Mouse (Mus musculus) right cerebral cortex, postnatal 36 days (tissue): Measurements from ENCODE around the gene Tmc2.

Experiments used
- DNase-seq, 2 experiments: peaks; one replicate each; pipeline ENCODE4 v3.0.0; 2022; ENCODE audit warnings: low spot score in 2 of 2, mixed read lengths in 1 of 2

Gene Tmc2

GRCm38 (mm10) chr2:130296134-130296745 is 101.2 kb downstream of the Tmc2 start:
- no peak for DNase-seq

DNA sequence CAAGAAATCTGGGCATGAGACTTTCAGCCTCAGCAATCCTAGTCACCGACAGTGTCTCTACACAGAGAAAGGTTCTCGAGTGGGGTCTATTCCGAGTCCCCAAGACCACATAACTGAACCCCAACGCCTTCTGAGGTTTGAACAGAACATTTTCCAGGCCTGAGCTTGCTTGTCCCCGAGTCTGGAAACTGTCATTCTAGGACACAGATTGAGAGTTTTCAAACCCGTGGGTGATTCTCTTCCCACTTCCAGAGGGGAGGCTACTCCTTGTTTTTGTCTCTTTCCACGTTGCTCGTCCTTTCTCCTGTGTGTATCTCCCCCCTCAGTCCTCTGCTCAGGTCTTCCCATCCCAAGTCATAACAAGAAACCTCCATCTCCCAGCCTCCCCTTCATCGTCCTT is 102.6 kb downstream of the Tmc2 start:
- no peak for DNase-seq

DNA sequence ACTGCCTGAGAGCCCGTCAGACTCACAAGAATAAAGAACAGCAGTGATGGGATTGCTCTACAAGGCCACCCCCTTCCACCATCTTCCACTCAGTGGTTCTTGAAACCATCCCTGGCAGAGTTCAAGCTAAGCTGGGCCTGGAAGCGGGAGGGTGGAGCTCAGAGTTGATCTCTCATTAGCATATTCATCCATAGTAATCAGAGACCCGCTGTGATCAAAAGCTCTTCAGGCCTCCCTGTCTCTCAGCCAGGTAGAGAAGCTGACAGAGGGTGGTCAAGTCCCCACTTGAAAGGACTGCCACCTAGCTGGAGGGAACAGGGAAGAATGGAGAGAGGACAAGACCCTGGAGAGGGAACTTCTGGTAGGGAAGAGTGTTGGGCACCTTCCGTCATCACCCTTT is 108.0 kb downstream of the Tmc2 start:
- no peak for DNase-seq
